Mouse (Mus musculus): ENCODE measurements around the gene Ago3. TPM values are rescaled to one million over a fixed set of nuclear protein-coding genes. Genes with fewer than 3 reads are reported as not detected.
A peak's percentile ranks its signal among the peaks of the same experiment; 100 is the strongest.

Gene Ago3
- polyA plus RNA-seq, 1 experiment from 2014 or later, result 19.7 TPM

DNA sequence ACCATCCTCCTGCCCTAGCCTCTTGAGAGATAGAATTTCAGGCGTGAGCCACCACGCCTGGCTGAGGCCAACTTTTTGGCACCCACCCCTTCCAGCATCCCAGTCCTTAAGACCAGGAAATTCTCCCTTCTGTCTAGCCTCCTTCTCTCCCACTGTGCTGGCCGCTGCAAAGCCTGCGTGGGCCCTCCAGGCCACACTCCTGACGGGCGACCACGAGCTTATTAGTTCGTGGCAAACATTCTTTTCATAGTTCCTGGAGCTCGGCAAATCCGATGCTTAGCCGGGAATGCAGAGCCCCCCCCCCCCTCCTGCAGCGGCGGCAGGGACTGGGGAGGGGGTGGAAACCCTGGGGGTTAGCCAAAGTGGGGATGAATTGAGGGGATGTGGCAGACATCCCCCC lies 138.2 kb downstream of the Ago3 start:
- WGBS, result 13% methylated on average over 13 of the region's 13 CpGs
- no peak overlapping the region for H3K4me2 ChIP-seq (ENCODE audit: low read depth, low read length)
- H3K4me3 ChIP-seq (ENCODE audit: low read length), result no peak overlapping the region
- peak overlapping the region; percentile 25; the same call in 1 of the 2 replicates for H3K9ac ChIP-seq (ENCODE audit: low read length)
- peaks cover 21% of the 10 kb centered on the region for H3K27me3 ChIP-seq (ENCODE audit: control insufficient read depth, insufficient read depth, low read depth, low read length)
- peaks cover 11% of the 10 kb centered on the region; the same call in 1 of the 2 replicates for H3K4me1 ChIP-seq (replicated peaks; ENCODE audit: control insufficient read depth, insufficient read depth, low read length)
- H3K27ac ChIP-seq (ENCODE audit: low read length), result no peak overlapping the region
- no peaks in the 10 kb centered on the region for H3K36me3 ChIP-seq (ENCODE audit: control insufficient read depth, insufficient read depth, low read length)
- H3K9me3 ChIP-seq (ENCODE audit: control insufficient read depth, low read length), result no peaks in the 10 kb centered on the region
- ATAC-seq (ENCODE audit: low read depth), result no peak

DNA sequence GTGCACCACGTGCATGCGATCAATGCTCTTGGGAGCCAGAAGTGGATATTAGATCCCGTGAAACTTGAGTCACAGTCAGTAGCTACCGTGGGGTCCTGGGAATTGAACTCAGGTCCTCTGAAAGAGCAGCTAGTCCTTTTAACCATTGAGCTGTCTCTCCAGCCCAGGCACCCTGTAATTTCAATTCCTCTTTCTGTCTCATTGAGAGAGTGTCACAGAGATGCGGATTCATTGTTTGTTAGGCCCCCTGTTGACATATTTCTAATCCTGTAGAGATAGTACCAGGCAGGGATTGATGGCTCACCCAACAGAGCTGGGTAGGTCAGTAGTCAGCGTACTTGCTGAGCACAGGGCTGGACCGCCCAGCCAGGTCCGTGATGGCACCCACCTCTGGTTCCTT lies 139.0 kb downstream of the Ago3 start:
- no peak for ATAC-seq (ENCODE audit: low read depth)
- Histone ChIP-seq H3K9ac (ENCODE audit: low read length) (no peak overlapping the region), H3K4me2 (ENCODE audit: low read depth, low read length) (no peak overlapping the region), H3K9me3 (ENCODE audit: control insufficient read depth, low read length) (peaks cover 2% of the 10 kb centered on the region; the same call in 1 of the 2 replicates), H3K36me3 (ENCODE audit: control insufficient read depth, insufficient read depth, low read length) (no peaks in the 10 kb centered on the region), H3K27ac (ENCODE audit: low read length) (no peak overlapping the region), H3K27me3 (ENCODE audit: control insufficient read depth, insufficient read depth, low read depth, low read length) (peaks cover 26% of the 10 kb centered on the region), H3K4me3 (ENCODE audit: low read length) (no peak overlapping the region), H3K4me1 (replicated peaks; ENCODE audit: control insufficient read depth, insufficient read depth, low read length) (peaks cover 11% of the 10 kb centered on the region; the same call in 1 of the 2 replicates)
- WGBS, result 83% methylated on average over 8 of the region's 8 CpGs

DNA sequence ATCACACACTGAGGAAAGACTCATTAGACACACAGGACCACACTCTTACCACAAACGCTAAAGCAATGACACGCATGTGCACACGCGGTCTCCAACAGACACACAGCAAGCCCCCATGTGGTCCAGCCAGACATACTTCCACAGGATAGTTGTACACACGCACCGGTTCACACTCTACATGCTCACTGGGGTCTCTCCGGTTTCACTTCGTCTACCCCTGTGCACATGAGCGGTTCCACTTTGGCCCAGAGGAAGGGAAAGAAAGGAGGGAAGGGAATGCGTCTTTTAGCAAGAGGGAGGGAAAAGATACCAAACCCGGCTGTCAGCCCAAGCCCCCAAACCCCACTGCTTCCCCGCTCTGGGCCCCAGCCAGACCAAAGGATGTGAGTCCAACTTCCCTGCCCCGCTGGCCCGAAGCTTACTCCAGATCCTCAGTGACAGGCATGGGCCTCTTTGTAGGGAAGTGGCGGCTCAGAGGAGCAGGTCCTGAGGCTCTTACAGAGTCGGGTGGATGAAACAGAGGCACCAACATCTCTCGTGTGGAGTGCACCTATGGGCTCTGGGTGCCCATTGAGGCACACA lies 141.2 kb downstream of the Ago3 start:
- ATAC-seq (ENCODE audit: low read depth), result peak; percentile 15; the same call in 1 of the 2 replicates
- peaks cover 26% of the 10 kb centered on the region for H3K27me3 ChIP-seq (ENCODE audit: control insufficient read depth, insufficient read depth, low read depth, low read length)
- H3K27ac ChIP-seq (ENCODE audit: low read length), result no peak overlapping the region; the same call in 1 of the 2 replicates
- peak overlapping the region; percentile 38 for H3K4me2 ChIP-seq (ENCODE audit: low read depth, low read length)
- peak overlapping the region; percentile 11 for H3K4me3 ChIP-seq (ENCODE audit: low read length)
- 38% methylated on average over 17 of the region's 17 CpGs for WGBS
- H3K4me1 ChIP-seq (replicated peaks; ENCODE audit: control insufficient read depth, insufficient read depth, low read length), result peaks cover 11% of the 10 kb centered on the region; the same call in 1 of the 2 replicates
- H3K36me3 ChIP-seq (ENCODE audit: control insufficient read depth, insufficient read depth, low read length), result no peaks in the 10 kb centered on the region
- H3K9me3 ChIP-seq (ENCODE audit: control insufficient read depth, low read length), result peaks cover 2% of the 10 kb centered on the region; the same call in 1 of the 2 replicates
- peak overlapping the region; percentile 1; the same call in 1 of the 2 replicates for H3K9ac ChIP-seq (ENCODE audit: low read length)

DNA sequence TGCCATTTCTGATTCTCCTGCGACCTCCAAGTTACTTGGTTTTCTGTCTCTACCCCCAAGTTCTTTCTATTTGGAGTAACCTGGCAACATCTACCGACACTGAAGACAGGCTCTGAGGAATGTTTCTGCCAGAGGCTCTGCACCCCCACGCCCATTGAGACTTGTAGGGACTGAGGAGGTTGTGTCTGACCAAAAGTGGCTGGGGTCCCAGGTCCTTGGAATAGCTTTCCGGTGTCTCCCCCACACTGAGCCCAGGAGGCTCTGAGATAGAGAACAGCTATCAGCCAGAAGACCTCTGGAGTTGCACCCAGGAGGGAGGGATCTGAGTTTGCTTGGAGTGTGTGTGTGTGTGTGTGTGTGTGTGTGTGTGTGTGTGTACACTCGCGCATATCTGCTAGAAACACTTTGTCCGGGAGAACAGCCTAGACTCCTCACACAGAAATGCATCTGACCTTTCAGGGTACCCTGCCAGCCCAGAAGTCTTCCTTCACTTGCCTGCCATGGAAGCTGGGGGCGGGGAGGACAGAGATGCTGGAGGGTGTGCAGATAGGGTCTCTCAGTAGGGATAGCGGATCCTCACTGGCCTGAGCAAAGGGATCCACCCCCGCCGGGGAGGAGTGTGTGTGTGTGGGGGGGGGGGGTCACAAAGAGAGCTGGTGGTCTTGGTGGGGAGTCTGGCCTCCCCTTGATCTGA lies 141.9 kb downstream of the Ago3 start:
- 25% methylated on average over 11 of the region's 11 CpGs for WGBS
- H3K27ac ChIP-seq (ENCODE audit: low read length), result no peak overlapping the region
- peaks cover 2% of the 10 kb centered on the region; the same call in 1 of the 2 replicates for H3K9me3 ChIP-seq (ENCODE audit: control insufficient read depth, low read length)
- peaks cover 26% of the 10 kb centered on the region for H3K27me3 ChIP-seq (ENCODE audit: control insufficient read depth, insufficient read depth, low read depth, low read length)
- H3K36me3 ChIP-seq (ENCODE audit: control insufficient read depth, insufficient read depth, low read length), result no peaks in the 10 kb centered on the region
- no peak overlapping the region for H3K9ac ChIP-seq (ENCODE audit: low read length)
- ATAC-seq (ENCODE audit: low read depth), result peak; percentile 67
- peaks cover 11% of the 10 kb centered on the region; the same call in 1 of the 2 replicates for H3K4me1 ChIP-seq (replicated peaks; ENCODE audit: control insufficient read depth, insufficient read depth, low read length)
- H3K4me3 ChIP-seq (ENCODE audit: low read length), result no peak overlapping the region; the same call in 1 of the 2 replicates
- H3K4me2 ChIP-seq (ENCODE audit: low read depth, low read length), result peak overlapping the region; percentile 70

DNA sequence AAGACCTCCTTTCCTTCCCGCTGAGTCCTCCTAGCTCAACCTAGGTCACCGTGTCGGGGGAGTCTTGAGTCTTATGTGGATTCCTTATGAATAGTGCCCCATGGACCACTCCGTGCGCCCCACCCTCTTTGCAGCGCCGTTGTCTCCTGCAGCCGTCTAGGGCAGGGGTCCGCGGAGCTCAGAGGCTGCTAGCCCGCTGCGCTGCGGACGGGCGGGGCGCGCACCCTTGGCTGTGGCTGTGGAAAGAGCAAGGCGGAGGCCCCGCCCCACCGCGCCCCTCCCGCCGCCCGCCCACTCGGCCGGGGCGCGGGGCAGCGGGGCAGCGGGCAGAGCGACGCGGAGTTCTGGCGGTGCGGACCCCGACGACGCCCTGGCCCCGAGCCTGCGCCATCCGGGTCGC lies 142.9 kb downstream of the Ago3 start, which contains the start of gene Col8a2:
TSS of gene Col8a2 (plus strand) at position 302 of the 400 bp plus-strand sequence.
- H3K4me1 ChIP-seq (replicated peaks; ENCODE audit: control insufficient read depth, insufficient read depth, low read length), result peaks cover 11% of the 10 kb centered on the region; the same call in 1 of the 2 replicates
- no peak within 1 kb of the TSS for H3K27ac ChIP-seq (ENCODE audit: low read length)
- peak within 1 kb of the TSS; percentile 49 for H3K4me3 ChIP-seq (ENCODE audit: low read length)
- WGBS, result 1% methylated on average over 36 of the region's 42 CpGs
- peaks cover 2% of the 10 kb centered on the region; the same call in 1 of the 2 replicates for H3K9me3 ChIP-seq (ENCODE audit: control insufficient read depth, low read length)
- peak within 1 kb of the TSS; percentile 70 for H3K4me2 ChIP-seq (ENCODE audit: low read depth, low read length)
- H3K9ac ChIP-seq (ENCODE audit: low read length), result peak within 1 kb of the TSS; percentile 63
- peaks cover 26% of the 10 kb centered on the region for H3K27me3 ChIP-seq (ENCODE audit: control insufficient read depth, insufficient read depth, low read depth, low read length)
- ATAC-seq (ENCODE audit: low read depth), result peak; percentile 69
- no peaks in the 10 kb centered on the region for H3K36me3 ChIP-seq (ENCODE audit: control insufficient read depth, insufficient read depth, low read length)

DNA sequence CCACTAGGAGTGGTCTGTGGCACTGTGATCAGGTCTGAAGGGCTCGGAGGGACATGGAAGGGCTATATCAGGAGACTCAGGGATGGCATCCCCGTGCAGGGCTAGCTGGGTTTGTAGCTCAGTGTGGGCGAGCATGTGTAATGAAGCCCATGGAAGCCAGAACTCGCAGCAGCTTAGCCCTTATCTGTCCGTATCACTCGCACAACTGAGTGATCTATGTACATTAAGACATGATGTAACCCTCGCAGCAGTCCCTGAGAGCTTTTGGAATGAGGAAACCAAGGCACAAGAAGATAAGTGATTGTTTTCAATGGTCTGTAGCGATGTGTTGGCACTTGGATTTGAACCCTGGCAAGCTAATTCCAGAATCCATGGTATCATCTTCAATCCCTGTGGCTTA lies 145.8 kb downstream of the Ago3 start:
- no peak overlapping the region for H3K9ac ChIP-seq (ENCODE audit: low read length)
- WGBS, result 74% methylated on average over 8 of the region's 8 CpGs
- H3K27ac ChIP-seq (ENCODE audit: low read length), result no peak overlapping the region
- peaks cover 2% of the 10 kb centered on the region; the same call in 1 of the 2 replicates for H3K9me3 ChIP-seq (ENCODE audit: control insufficient read depth, low read length)
- H3K4me1 ChIP-seq (replicated peaks; ENCODE audit: control insufficient read depth, insufficient read depth, low read length), result peaks cover 8% of the 10 kb centered on the region; the same call in 1 of the 2 replicates
- H3K27me3 ChIP-seq (ENCODE audit: control insufficient read depth, insufficient read depth, low read depth, low read length), result peaks cover 26% of the 10 kb centered on the region
- H3K36me3 ChIP-seq (ENCODE audit: control insufficient read depth, insufficient read depth, low read length), result no peaks in the 10 kb centered on the region
- ATAC-seq (ENCODE audit: low read depth), result no peak
- H3K4me2 ChIP-seq (ENCODE audit: low read depth, low read length), result no peak overlapping the region
- H3K4me3 ChIP-seq (ENCODE audit: low read length), result no peak overlapping the region

DNA sequence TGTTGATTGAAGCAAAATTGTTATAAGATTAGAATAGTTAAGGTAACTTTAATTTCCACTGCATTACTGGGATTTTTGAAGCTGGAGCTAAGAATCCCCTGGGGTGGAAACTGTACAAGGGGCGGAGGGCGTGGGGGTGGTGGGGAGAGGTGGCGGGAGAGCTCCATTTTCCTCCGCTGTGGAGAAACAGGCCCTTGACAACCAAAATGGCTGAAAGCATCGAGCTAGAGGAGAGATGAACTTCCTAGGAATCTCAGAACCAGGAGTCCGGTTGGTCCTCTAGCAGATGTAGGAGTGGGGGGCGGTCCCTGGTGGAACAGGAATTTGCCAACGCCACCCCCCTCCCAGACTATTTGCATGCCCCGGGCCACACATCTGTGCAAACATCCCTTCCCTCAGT lies 147.7 kb downstream of the Ago3 start:
- peaks cover 2% of the 10 kb centered on the region; the same call in 1 of the 2 replicates for H3K9me3 ChIP-seq (ENCODE audit: control insufficient read depth, low read length)
- no peaks in the 10 kb centered on the region for H3K36me3 ChIP-seq (ENCODE audit: control insufficient read depth, insufficient read depth, low read length)
- no peak overlapping the region for H3K4me3 ChIP-seq (ENCODE audit: low read length)
- H3K9ac ChIP-seq (ENCODE audit: low read length), result no peak overlapping the region
- H3K27ac ChIP-seq (ENCODE audit: low read length), result no peak overlapping the region
- ATAC-seq (ENCODE audit: low read depth), result no peak
- H3K27me3 ChIP-seq (ENCODE audit: control insufficient read depth, insufficient read depth, low read depth, low read length), result peaks cover 12% of the 10 kb centered on the region
- H3K4me2 ChIP-seq (ENCODE audit: low read depth, low read length), result no peak overlapping the region
- H3K4me1 ChIP-seq (replicated peaks; ENCODE audit: control insufficient read depth, insufficient read depth, low read length), result peaks cover 4% of the 10 kb centered on the region
- WGBS, result 55% methylated on average over 9 of the region's 9 CpGs

Data from lung, embryonic 16.5 days (tissue).